Mouse (Mus musculus): Measurements from ENCODE around the gene Ncor1. TPM values are rescaled to one million over a fixed set of nuclear protein-coding genes. Genes with fewer than 3 reads are reported as not detected.
A peak's percentile ranks its signal among the peaks of the same experiment; 100 is the strongest.
"Not testable (repeated sequence)": the region's sequence is repeated elsewhere in the genome, so short reads cannot be mapped to it uniquely, and the experiment has no call there.

The Ncor1 gene
- polyA plus RNA-seq, 1 experiment from 2014 or later, result 203 TPM

- Histone ChIP-seq H3K9me3 (ENCODE audit: control insufficient read depth, low read length) (no peaks in the 10 kb centered on the region), H3K9ac (replicated peaks; ENCODE audit: low read depth, low read length) (no peak overlapping the region), H3K4me3 (ENCODE audit: low read depth, low read length) (no peak overlapping the region), H3K4me2 (ENCODE audit: low read depth, low read length) (no peak overlapping the region), H3K4me1 (ENCODE audit: control insufficient read depth, insufficient read depth, low read length) (no peaks in the 10 kb centered on the region), H3K27ac (ENCODE audit: low read depth, low read length) (no peak overlapping the region), H3K27me3 (ENCODE audit: control insufficient read depth, insufficient read depth, low read length) (no peaks in the 10 kb centered on the region), H3K36me3 (ENCODE audit: control insufficient read depth, insufficient read depth, low read length) (no peaks in the 10 kb centered on the region)
- no peak for ATAC-seq (ENCODE audit: low read depth)
- WGBS, result 93% methylated on average over 10 of the region's 10 CpGs
These were observed 29.4 kb upstream of the Ncor1 start for GRCm38 (mm10) chr11:62487540-62488350.

GRCm38 (mm10) chr11:62486949-62487348 is 28.6 kb upstream of the Ncor1 start:
- Histone ChIP-seq H3K9ac (replicated peaks; ENCODE audit: low read depth, low read length) (no peak overlapping the region), H3K27me3 (ENCODE audit: control insufficient read depth, insufficient read depth, low read length) (no peaks in the 10 kb centered on the region), H3K4me2 (ENCODE audit: low read depth, low read length) (no peak overlapping the region), H3K9me3 (ENCODE audit: control insufficient read depth, low read length) (no peaks in the 10 kb centered on the region), H3K27ac (ENCODE audit: low read depth, low read length) (no peak overlapping the region), H3K4me1 (ENCODE audit: control insufficient read depth, insufficient read depth, low read length) (no peaks in the 10 kb centered on the region), H3K4me3 (ENCODE audit: low read depth, low read length) (no peak overlapping the region), H3K36me3 (ENCODE audit: control insufficient read depth, insufficient read depth, low read length) (no peaks in the 10 kb centered on the region)
- no peak for ATAC-seq (ENCODE audit: low read depth)
- 90% methylated on average over 1 of the region's 1 CpGs for WGBS

GRCm38 (mm10) chr11:62479581-62479980 is 21.2 kb upstream of the Ncor1 start:
- WGBS, result 91% methylated on average over 5 of the region's 5 CpGs
- no peak for ATAC-seq (ENCODE audit: low read depth)
- Histone ChIP-seq H3K4me2 (ENCODE audit: low read depth, low read length) (no peak overlapping the region), H3K27ac (ENCODE audit: low read depth, low read length) (peak overlapping the region; percentile 58; the same call in 1 of the 2 replicates), H3K4me3 (ENCODE audit: low read depth, low read length) (no peak overlapping the region), H3K36me3 (ENCODE audit: control insufficient read depth, insufficient read depth, low read length) (no peaks in the 10 kb centered on the region), H3K4me1 (ENCODE audit: control insufficient read depth, insufficient read depth, low read length) (0 out of 2 replicates have a peak, but pooled peaks cover 4% of the 10 kb centered on the region), H3K27me3 (ENCODE audit: control insufficient read depth, insufficient read depth, low read length) (no peaks in the 10 kb centered on the region), H3K9ac (replicated peaks; ENCODE audit: low read depth, low read length) (no peak overlapping the region), H3K9me3 (ENCODE audit: control insufficient read depth, low read length) (no peaks in the 10 kb centered on the region)

- no peak for ATAC-seq (ENCODE audit: low read depth)
- Histone ChIP-seq H3K4me3 (ENCODE audit: low read depth, low read length) (no peak overlapping the region), H3K4me1 (ENCODE audit: control insufficient read depth, insufficient read depth, low read length) (0 out of 2 replicates have a peak, but pooled peaks cover 4% of the 10 kb centered on the region), H3K9me3 (ENCODE audit: control insufficient read depth, low read length) (no peaks in the 10 kb centered on the region), H3K36me3 (ENCODE audit: control insufficient read depth, insufficient read depth, low read length) (no peaks in the 10 kb centered on the region), H3K27ac (ENCODE audit: low read depth, low read length) (peak overlapping the region; percentile 58), H3K27me3 (ENCODE audit: control insufficient read depth, insufficient read depth, low read length) (no peaks in the 10 kb centered on the region), H3K4me2 (ENCODE audit: low read depth, low read length) (no peak overlapping the region), H3K9ac (replicated peaks; ENCODE audit: low read depth, low read length) (no peak overlapping the region)
- WGBS, result 79% methylated on average over 6 of the region's 6 CpGs
These were observed 20.6 kb upstream of the Ncor1 start for GRCm38 (mm10) chr11:62478931-62479330.

- Histone ChIP-seq H3K4me3 (ENCODE audit: low read depth, low read length) (no peak overlapping the region), H3K27me3 (ENCODE audit: control insufficient read depth, insufficient read depth, low read length) (no peaks in the 10 kb centered on the region), H3K36me3 (ENCODE audit: control insufficient read depth, insufficient read depth, low read length) (no peaks in the 10 kb centered on the region), H3K27ac (ENCODE audit: low read depth, low read length) (no peak overlapping the region), H3K9ac (replicated peaks; ENCODE audit: low read depth, low read length) (no peak overlapping the region), H3K4me1 (ENCODE audit: control insufficient read depth, insufficient read depth, low read length) (0 out of 2 replicates have a peak, but pooled peaks cover 4% of the 10 kb centered on the region), H3K9me3 (ENCODE audit: control insufficient read depth, low read length) (no peaks in the 10 kb centered on the region), H3K4me2 (ENCODE audit: low read depth, low read length) (no peak overlapping the region)
- 93% methylated on average over 4 of the region's 4 CpGs for WGBS
- no peak for ATAC-seq (ENCODE audit: low read depth)
These were observed 17.8 kb upstream of the Ncor1 start for GRCm38 (mm10) chr11:62476156-62476555.

GRCm38 (mm10) chr11:62473516-62473915 is 15.2 kb upstream of the Ncor1 start:
- Histone ChIP-seq H3K27me3 (ENCODE audit: control insufficient read depth, insufficient read depth, low read length) (no peaks in the 10 kb centered on the region), H3K36me3 (ENCODE audit: control insufficient read depth, insufficient read depth, low read length) (no peaks in the 10 kb centered on the region), H3K4me2 (ENCODE audit: low read depth, low read length) (no peak overlapping the region), H3K27ac (ENCODE audit: low read depth, low read length) (no peak overlapping the region), H3K4me1 (ENCODE audit: control insufficient read depth, insufficient read depth, low read length) (no peaks in the 10 kb centered on the region), H3K9ac (replicated peaks; ENCODE audit: low read depth, low read length) (no peak overlapping the region), H3K4me3 (ENCODE audit: low read depth, low read length) (no peak overlapping the region), H3K9me3 (ENCODE audit: control insufficient read depth, low read length) (no peaks in the 10 kb centered on the region)
- whole genome bisulfite sequencing, result 96% methylated on average over 5 of the region's 5 CpGs
- ATAC-seq (ENCODE audit: low read depth), result no peak

GRCm38 (mm10) chr11:62470451-62470850 is 12.1 kb upstream of the Ncor1 start:
- Histone ChIP-seq H3K9me3 (ENCODE audit: control insufficient read depth, low read length) (no peaks in the 10 kb centered on the region), H3K9ac (replicated peaks; ENCODE audit: low read depth, low read length) (no peak overlapping the region), H3K27me3 (ENCODE audit: control insufficient read depth, insufficient read depth, low read length) (no peaks in the 10 kb centered on the region), H3K36me3 (ENCODE audit: control insufficient read depth, insufficient read depth, low read length) (no peaks in the 10 kb centered on the region), H3K27ac (ENCODE audit: low read depth, low read length) (no peak overlapping the region), H3K4me1 (ENCODE audit: control insufficient read depth, insufficient read depth, low read length) (no peaks in the 10 kb centered on the region), H3K4me2 (ENCODE audit: low read depth, low read length) (no peak overlapping the region), H3K4me3 (ENCODE audit: low read depth, low read length) (no peak overlapping the region)
- ATAC-seq (ENCODE audit: low read depth), result no peak
- 90% methylated on average over 6 of the region's 6 CpGs for WGBS

- not testable (repeated sequence) for H3K4me2 ChIP-seq (ENCODE audit: low read depth, low read length); H3K36me3 ChIP-seq (ENCODE audit: control insufficient read depth, insufficient read depth, low read length); ATAC-seq (ENCODE audit: low read depth); H3K9ac ChIP-seq (replicated peaks; ENCODE audit: low read depth, low read length); H3K4me1 ChIP-seq (ENCODE audit: control insufficient read depth, insufficient read depth, low read length); H3K9me3 ChIP-seq (ENCODE audit: control insufficient read depth, low read length); H3K27ac ChIP-seq (ENCODE audit: low read depth, low read length); H3K27me3 ChIP-seq (ENCODE audit: control insufficient read depth, insufficient read depth, low read length); H3K4me3 ChIP-seq (ENCODE audit: low read depth, low read length)
These were observed 8.9 kb upstream of the Ncor1 start for GRCm38 (mm10) chr11:62467289-62467688.

- WGBS, result 90% methylated on average over 3 of the region's 3 CpGs
- ATAC-seq (ENCODE audit: low read depth), result no peak
- Histone ChIP-seq H3K9ac (replicated peaks; ENCODE audit: low read depth, low read length) (no peak overlapping the region), H3K27ac (ENCODE audit: low read depth, low read length) (no peak overlapping the region), H3K27me3 (ENCODE audit: control insufficient read depth, insufficient read depth, low read length) (no peaks in the 10 kb centered on the region), H3K36me3 (ENCODE audit: control insufficient read depth, insufficient read depth, low read length) (no peaks in the 10 kb centered on the region), H3K4me2 (ENCODE audit: low read depth, low read length) (no peak overlapping the region), H3K9me3 (ENCODE audit: control insufficient read depth, low read length) (no peaks in the 10 kb centered on the region), H3K4me3 (ENCODE audit: low read depth, low read length) (no peak overlapping the region), H3K4me1 (ENCODE audit: control insufficient read depth, insufficient read depth, low read length) (no peaks in the 10 kb centered on the region)
These were observed 8.2 kb upstream of the Ncor1 start for GRCm38 (mm10) chr11:62466546-62466945.

Data from neural tube, embryonic 14.5 days (tissue).